Mouse (Mus musculus): ENCODE data around the gene Cd82. TPM values are rescaled to one million over a fixed set of nuclear protein-coding genes. Genes with fewer than 3 reads are reported as not detected.

The Cd82 gene
- polyA plus RNA-seq, 1 experiment = 28.7 TPM

- no peak for DNase-seq (ENCODE audit: extremely low spot score in 1 of 2, low spot score in 1 of 2)
Observed at GRCm38 (mm10) chr2:93469118-93469517, 6.2 kb upstream of the Cd82 start.

DNA sequence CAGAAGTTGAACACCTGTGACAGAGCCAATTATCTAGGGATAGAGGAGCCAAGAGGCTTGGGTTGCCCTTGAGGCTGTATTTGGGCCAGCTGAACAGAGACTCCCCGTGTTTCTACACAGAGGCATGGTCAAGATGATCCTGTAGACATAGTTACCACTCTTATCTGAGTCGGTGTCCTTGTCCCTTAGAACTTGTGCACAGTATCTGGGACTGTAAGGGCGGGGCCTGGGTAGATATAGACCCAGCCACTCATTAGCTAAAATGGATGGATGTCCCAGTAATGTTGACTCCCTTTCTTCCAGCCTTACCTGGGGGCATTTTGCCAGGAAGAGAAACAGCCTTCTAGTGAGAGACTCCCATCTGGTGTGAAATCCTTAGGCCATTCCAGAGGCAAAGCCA is 3.4 kb upstream of the Cd82 start:
- DNase-seq (ENCODE audit: extremely low spot score in 1 of 2, low spot score in 1 of 2) = no peak

DNA sequence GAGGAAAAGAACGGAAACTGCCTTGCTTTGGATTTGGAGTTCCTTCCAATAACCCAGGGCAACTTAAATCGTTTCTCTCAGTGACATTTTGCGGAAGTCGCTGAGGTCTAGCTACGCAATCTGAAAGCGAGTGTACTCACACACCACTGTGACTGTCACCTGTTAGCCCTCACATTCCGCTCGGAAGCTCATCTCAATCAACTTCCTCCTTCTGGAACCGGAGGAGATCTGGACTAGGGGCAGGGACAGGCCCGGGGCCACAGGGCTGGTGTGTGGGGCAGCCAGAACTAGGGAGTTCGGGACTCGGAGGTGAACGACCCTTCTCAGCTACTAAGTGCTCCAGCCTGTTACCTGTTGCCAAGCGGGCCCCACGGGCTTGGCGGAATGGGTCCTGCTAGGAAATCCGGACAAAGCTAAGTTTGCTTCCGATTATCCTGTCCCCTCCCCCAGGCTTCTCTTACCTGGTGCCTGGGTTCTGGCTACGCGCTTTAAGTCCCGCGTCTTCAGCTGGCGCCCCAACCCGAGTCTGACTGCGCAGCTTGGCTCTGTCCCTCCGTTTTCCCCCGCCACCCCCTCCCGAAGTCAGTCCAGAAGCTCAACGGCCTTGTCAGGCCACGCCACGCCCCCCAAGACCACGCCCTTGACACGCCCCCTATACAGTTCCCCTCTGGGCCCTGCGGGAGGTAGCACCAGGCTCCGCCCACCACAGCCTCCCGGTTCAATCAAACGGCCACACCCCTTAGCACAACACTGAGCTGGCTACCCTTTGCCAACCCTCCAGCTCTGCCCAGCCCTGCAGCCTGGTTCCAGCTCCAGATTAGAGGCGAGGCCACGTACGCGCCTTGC is 848 bp downstream of the Cd82 start:
- DNase-seq (ENCODE audit: extremely low spot score in 1 of 2, low spot score in 1 of 2) = peak; percentile 59 to 82

DNA sequence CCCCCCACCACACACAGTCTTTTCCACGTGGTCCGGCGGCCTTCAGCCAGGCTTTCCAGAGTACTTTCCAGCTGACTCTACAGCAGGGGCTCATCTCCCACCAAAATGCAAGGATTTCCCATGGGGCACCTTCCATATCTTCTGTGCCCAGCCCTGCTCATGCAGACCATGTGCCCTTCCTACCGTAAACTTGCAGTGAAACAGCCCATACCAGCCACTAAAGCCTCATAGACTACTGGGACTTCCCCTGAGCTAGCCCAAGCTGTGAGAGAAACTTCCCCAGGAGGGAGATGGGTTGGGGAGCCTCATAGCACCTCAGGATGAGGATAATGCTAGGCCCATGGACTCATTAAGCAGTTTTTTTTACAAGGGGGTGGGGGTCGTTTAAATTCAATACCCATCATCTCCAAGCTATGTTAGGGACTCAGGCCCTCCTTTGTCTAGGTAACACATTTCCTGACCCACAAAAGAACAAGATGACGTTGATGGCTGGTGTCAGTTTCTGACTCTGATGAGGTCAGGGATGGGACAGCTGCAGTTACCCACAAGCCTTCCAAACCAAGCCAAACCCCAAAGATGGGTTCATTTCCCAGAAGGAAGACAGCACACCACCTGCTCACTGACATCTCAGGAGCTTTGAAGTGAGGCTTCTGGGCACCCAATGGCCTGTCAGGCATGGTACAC is 2.0 kb downstream of the Cd82 start:
- no peak for DNase-seq (ENCODE audit: extremely low spot score in 1 of 2, low spot score in 1 of 2)

DNA sequence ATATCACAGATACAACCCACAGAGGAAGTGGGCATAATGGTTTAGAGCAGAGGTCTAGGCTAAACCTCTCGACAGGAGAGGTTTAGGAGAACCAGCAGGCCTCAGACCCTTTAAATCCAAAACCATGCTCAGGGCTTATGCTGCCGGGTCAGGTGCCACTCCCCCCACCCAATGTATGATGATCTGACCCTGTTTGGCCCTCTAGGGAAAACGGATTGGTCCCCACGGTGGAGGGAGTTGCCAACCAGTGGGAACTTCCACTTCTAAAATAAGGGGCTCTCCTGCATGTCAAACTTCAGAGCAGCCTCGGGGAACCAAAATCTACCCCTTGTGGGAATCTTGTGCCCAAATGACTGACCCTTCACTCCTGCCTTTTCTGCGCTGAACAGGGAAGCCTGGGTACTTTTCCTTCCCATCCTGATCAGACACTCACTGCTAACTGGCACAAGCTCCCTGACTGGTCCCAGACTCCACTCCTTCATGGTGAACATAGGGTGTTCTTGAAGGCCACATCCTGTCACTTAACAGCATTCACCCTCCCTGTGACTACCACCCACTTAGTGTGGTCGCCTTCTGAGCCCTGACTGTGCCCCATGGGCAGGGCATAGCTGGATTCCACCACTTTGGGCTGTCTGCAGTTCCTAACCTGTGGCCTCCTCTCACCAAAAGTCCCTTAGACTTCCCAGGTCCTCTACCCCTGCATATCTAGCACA is 3.6 kb downstream of the Cd82 start:
- no peak for DNase-seq (ENCODE audit: extremely low spot score in 1 of 2, low spot score in 1 of 2)

GRCm38 (mm10) chr2:93458332-93459207 is 4.4 kb downstream of the Cd82 start:
- no peak for DNase-seq (ENCODE audit: extremely low spot score in 1 of 2, low spot score in 1 of 2)

GRCm38 (mm10) chr2:93457426-93458130 is 5.4 kb downstream of the Cd82 start:
- DNase-seq (ENCODE audit: extremely low spot score in 1 of 2, low spot score in 1 of 2) = no peak

- DNase-seq (ENCODE audit: extremely low spot score in 1 of 2, low spot score in 1 of 2) = no peak
Observed at GRCm38 (mm10) chr2:93456140-93456539, 6.8 kb downstream of the Cd82 start.

DNA sequence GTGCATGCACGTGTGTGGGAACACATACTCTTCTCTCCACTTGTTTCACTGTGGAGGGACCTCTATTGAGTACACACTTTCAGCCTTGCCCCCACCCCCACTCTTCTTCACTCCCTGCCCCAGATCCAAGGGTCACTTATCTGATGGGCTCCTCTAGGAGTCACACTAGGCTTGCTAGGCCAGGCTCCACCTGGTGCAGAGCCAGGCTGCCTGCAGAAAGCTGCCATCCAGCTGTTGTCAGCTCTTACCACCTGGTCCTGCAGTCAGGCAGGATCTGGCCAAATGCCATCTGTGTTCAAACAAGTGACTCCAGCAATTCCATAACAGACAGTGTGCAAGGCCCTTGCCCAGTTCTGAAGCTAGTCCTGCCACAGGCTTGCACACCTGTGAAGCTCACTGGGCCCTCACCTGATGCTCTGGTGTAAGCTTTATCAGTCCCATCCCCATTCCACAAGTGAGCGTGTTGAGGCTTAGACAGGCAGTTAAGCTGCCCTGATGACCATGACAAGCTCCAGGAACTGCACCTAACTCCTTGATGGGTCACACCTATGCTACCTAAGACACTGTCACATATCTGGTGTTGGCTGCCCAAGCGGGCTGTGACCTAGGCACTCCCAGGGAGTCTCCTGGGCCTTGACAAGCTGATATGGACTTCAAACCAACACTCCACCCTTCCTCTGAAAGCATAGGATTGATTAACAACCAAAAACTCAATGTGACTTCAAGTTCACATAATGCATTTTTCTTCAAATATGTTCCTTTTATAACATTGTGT is 7.9 kb downstream of the Cd82 start:
- no peak for DNase-seq (ENCODE audit: extremely low spot score in 1 of 2, low spot score in 1 of 2)

DNA sequence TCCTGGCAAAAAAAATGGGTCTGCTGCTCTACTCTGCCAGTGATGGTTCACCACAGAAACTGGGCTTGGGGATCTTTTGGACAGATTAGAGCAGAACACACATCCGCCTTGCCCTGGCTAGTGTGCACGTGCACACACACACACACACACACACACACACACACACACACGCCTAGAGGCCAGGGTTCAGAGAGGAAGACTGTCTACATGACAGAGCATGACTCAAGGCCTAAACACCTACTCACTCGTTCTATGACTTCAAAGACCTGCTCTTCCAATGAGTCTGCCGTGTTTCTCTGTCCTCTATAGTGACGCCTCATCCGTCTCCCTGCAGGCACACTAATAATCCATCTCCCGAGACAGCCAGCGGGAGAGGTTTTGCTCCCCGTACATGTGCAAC is 8.6 kb downstream of the Cd82 start:
- no peak for DNase-seq (ENCODE audit: extremely low spot score in 1 of 2, low spot score in 1 of 2)

GRCm38 (mm10) chr2:93453046-93453445 is 9.9 kb downstream of the Cd82 start:
- no peak for DNase-seq (ENCODE audit: extremely low spot score in 1 of 2, low spot score in 1 of 2)

DNA sequence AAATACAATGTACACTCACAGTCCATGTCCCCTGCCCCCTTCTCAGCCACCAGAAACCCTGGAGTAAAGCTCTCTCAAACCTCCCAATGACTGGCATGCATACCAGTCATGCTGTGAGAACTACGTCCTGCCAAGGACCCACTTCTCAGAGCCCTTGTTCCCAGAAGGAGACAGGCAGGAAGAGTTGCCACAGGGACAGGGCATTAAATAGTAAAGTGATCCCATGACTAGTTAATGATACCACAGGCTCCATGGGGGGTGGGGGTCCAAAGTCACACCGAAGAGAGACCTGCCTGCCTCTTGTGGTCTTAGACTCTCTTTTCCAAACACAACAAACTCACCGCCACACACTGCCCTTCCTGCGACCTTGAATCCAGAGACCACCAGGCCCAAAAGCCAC is 10.4 kb downstream of the Cd82 start:
- DNase-seq (ENCODE audit: extremely low spot score in 1 of 2, low spot score in 1 of 2) = no peak

GRCm38 (mm10) chr2:93452057-93452456 is 10.9 kb downstream of the Cd82 start:
- no peak for DNase-seq (ENCODE audit: extremely low spot score in 1 of 2, low spot score in 1 of 2)

- no peak for DNase-seq (ENCODE audit: extremely low spot score in 1 of 2, low spot score in 1 of 2)
Observed at GRCm38 (mm10) chr2:93451219-93451938, 11.6 kb downstream of the Cd82 start.

DNA sequence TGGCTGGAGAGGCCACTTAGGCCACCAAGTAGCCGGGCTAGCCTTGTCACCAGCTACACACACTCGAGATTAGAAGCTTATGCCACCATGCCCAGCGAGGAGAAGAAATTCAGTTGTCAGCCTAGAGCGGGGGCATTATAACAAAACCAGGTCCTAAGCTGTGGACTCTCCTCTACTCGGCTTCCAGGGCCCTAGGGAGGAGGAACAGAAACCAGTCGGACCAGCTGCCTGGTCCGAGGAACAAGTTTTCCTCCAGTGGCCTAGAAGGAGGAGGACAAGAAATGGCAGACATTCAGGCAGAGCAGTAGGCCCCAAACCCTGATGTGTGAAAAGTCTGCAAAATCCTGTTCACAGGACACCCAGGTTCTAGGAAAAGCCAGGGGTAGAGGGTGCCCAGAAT is 12.2 kb downstream of the Cd82 start:
- no peak for DNase-seq (ENCODE audit: extremely low spot score in 1 of 2, low spot score in 1 of 2)

- DNase-seq (ENCODE audit: extremely low spot score in 1 of 2, low spot score in 1 of 2) = no peak
Observed at GRCm38 (mm10) chr2:93449657-93450056, 13.3 kb downstream of the Cd82 start.

DNA sequence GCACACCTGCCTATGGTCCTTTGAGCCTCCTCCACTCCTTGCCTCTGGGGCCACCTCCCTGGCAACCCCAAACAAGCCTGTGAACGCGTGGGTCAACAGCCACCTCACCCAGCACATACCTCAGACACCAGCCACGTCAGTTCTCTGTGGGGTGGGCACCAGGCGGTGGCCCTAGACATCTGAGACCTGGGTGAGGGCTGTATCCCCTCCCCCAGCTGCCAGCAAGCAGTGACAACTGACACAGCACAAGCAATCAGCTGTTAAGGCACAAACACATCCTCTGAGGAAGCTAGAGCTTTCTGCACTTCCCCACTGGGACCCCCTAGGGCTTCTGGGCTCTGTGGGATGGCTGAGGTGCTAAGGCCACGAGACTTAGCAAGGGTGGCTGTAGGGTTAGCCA is 14.2 kb downstream of the Cd82 start:
- no peak for DNase-seq (ENCODE audit: extremely low spot score in 1 of 2, low spot score in 1 of 2)

- DNase-seq (ENCODE audit: extremely low spot score in 1 of 2, low spot score in 1 of 2) = no peak
Observed at GRCm38 (mm10) chr2:93447500-93448249, 15.3 kb downstream of the Cd82 start.
